Mouse (Mus musculus): ENCODE data around the gene Tle3.

- TF ChIP-seq MAFK (IDR thresholded peaks at IDR 0.05; ENCODE audit: insufficient read depth, low read depth, low read length): no peak
- no peak for TF ChIP-seq ZC3H11A (IDR thresholded peaks at IDR 0.05; ENCODE audit: borderline replicate concordance, low read depth, low read length)
- TF ChIP-seq HCFC1 (IDR thresholded peaks at IDR 0.05; ENCODE audit: borderline replicate concordance, insufficient read depth, low read length): no peak
- TF ChIP-seq ZNF384 (IDR thresholded peaks at IDR 0.05; ENCODE audit: low read depth, low read length): no peak
- no peak for TF ChIP-seq CHD2 (IDR thresholded peaks at IDR 0.05; ENCODE audit: low read depth, low read length)
Measured at GRCm38 (mm10) chr9:61416571-61416970, 44.4 kb downstream of the Tle3 start.

Measured in ES-E14 (cell line).